1 mouse cellular context compared by ENCODE assay signal in the genomic region with DNA sequence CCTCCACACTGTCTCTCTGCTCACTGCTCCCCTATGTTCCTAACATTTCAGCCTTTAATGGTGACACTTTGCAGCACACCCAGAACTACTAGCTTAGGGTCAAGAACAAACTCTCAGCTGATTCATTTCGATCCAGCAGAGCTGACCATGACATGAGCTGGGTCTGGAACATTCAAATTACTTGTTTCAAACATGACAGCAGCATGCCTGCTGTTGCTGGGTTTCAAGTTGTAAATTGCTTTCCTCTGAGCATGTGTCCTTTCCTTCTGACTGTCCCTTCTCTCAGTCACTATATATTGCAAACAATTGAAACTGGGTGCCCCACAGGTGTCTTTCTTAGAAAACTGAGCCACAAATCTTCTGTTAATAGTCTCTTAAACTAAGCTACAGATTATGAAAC.
TF ChIP-seq lines count a peak whose summit lies in the region.

No protein-coding gene starts in this region.

TF ChIP-seq in CH12.LX, 34 proteins besides CTCF, POLR2A, EP300 and RAD21 (continued from another document):
- TF ChIP-seq ZMIZ1 (IDR thresholded peaks at IDR 0.05; ENCODE audit: low read depth, low read length) (peak; percentile 61; the same call in 1 of the 2 replicates), RCOR1 (conservative IDR thresholded peaks at IDR 0.05; ENCODE audit: low read depth, low read length) (peak; percentile 99), USF1 (IDR thresholded peaks at IDR 0.05; ENCODE audit: low read depth, low read length) (no peak), PAX5 (IDR thresholded peaks at IDR 0.05; ENCODE audit: low read length) (no peak), CHD2 (IDR thresholded peaks at IDR 0.05; ENCODE audit: low read length) (peak; percentile 93), POLR2AphosphoS2 (IDR thresholded peaks at IDR 0.05; ENCODE audit: low read depth, low read length) (no peak), ZNF384 (IDR thresholded peaks at IDR 0.05; ENCODE audit: low read depth, low read length) (peak; percentile 47; the same call in 1 of the 2 replicates), HCFC1 (IDR thresholded peaks at IDR 0.05; ENCODE audit: low read depth, low read length) (peak; percentile 32; the same call in 1 of the 2 replicates), E2F4 (IDR thresholded peaks at IDR 0.05; ENCODE audit: insufficient replicate concordance, low read depth, low read length) (0 out of 2 replicates have a peak, but pooled peaks have one; percentile 53), JUN (IDR thresholded peaks at IDR 0.05; ENCODE audit: insufficient read depth, low read depth, low read length) (peak; percentile 95)
